Mouse (Mus musculus) G1E (cell line): Measurements from ENCODE around the gene Gm42791.

Experiments used
- CTCF ChIP-seq: IDR thresholded peaks from 2 replicates; pipeline ENCODE4 v1.5.1; 2012; ENCODE audit warnings: low read depth, low read length, inconsistent platforms, mixed read lengths
- POLR2AphosphoS5 ChIP-seq: IDR thresholded peaks from 2 replicates; pipeline ENCODE4 v1.6.1; 2012; ENCODE audit warnings: low read depth, low read length, inconsistent platforms; ENCODE audit not compliant: insufficient replicate concordance

- TF ChIP-seq CTCF = no peak
- TF ChIP-seq POLR2AphosphoS5 = no peak
Measured at GRCm38 (mm10) chr5:149014600-149015268, 19.8 kb upstream of the Gm42791 start.
